Mouse (Mus musculus) forebrain, embryonic 13.5 days (tissue): ENCODE measurements around the gene Ptpn6. TPM values are rescaled to one million over a fixed set of nuclear protein-coding genes. Genes with fewer than 3 reads are reported as not detected.

Source experiments
- ATAC-seq: fragments of 200-750 bp; cut with Nextera tagmentation; 2 replicates; pipeline ENCODE4 v1.8.0; 2017
- H3K27ac ChIP-seq: fragments of 300-500 bp; sonication (generic); 2 replicates; pipeline ENCODE4 v1.5.1; 2015; ENCODE audit warnings: inconsistent platforms, mild to moderate bottlenecking, moderate library complexity
- H3K27me3 ChIP-seq: fragments of 300-500 bp; sonication (generic); 2 replicates; pipeline ENCODE4 v1.6.1; 2015; ENCODE audit warnings: mild to moderate bottlenecking, inconsistent platforms
- H3K36me3 ChIP-seq: fragments of 300-500 bp; sonication (generic); 2 replicates; pipeline ENCODE4 v1.6.1; 2015; ENCODE audit warnings: mild to moderate bottlenecking, inconsistent platforms; ENCODE audit not compliant: poor library complexity, severe bottlenecking
- H3K4me1 ChIP-seq: fragments of 300-500 bp; sonication (generic); 2 replicates; pipeline ENCODE4 v1.6.1; 2015; ENCODE audit warnings: inconsistent platforms
- H3K4me2 ChIP-seq: fragments of 300-500 bp; sonication (generic); 2 replicates; pipeline ENCODE4 v1.6.1; 2015; ENCODE audit warnings: inconsistent platforms, mild to moderate bottlenecking, moderate library complexity
- H3K4me3 ChIP-seq: fragments of 300-500 bp; sonication (generic); 2 replicates; pipeline ENCODE4 v1.5.1; 2015; ENCODE audit warnings: mild to moderate bottlenecking, inconsistent platforms
- H3K9ac ChIP-seq: fragments of 300-500 bp; sonication (generic); 2 replicates; pipeline ENCODE4 v1.6.1; 2015; ENCODE audit warnings: mild to moderate bottlenecking, inconsistent platforms
- H3K9me3 ChIP-seq: fragments of 300-500 bp; sonication (generic); replicated peaks from 2 replicates; pipeline ENCODE4 v1.6.1; 2016; ENCODE audit warnings: inconsistent platforms
- WGBS: fragments of 180-500 bp; shearing (Covaris S2); methylation state at CpG from one replicate; pipeline ENCODE4 v1.1.7; 2015; 5-methylcytosine and 5-hydroxymethylcytosine counted together
- polyA plus RNA-seq: library from polyadenylated mRNA; unstranded; fragments of >200 nt; fragmentation: Nextera tagmentation; extraction: Ambion mirVana; gene quantifications from 2 replicates; pipeline ENCODE4 v1.2.1, GENCODE M21; 2015

Gene Ptpn6
- polyA plus RNA-seq, 1 experiment from 2014 or later = 3.8 TPM

DNA sequence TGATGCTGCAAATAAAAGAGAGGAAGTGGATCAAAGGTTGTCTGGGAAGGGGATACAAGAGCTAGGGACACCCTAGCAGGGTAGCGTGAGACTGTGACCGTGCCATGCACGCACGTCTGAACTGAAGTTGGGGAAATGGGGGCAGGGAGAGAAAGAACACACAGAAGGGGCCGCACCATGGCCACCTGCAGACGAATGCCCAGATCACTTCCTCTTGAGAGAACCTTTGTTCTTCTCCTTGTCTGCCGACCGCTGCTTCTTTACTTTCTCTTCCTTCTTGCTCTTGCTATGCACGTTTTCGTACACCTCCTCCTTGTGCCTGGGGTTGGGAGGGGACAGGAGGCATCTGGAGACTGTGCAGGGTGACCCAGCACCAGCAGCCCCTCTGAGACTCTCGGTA lies 17.6 kb downstream of the Ptpn6 start:
- H3K4me1 ChIP-seq = no peaks in the 10 kb centered on the region; the same call in 1 of the 2 replicates
- H3K27ac ChIP-seq = no peak overlapping the region
- no peak overlapping the region for H3K4me2 ChIP-seq
- no peaks in the 10 kb centered on the region for H3K9me3 ChIP-seq
- WGBS = 61% methylated on average over 11 of the region's 11 CpGs
- no peak overlapping the region; the same call in 1 of the 2 replicates for H3K9ac ChIP-seq
- no peaks in the 10 kb centered on the region for H3K27me3 ChIP-seq
- H3K4me3 ChIP-seq = no peak overlapping the region
- no peak for ATAC-seq
- peaks cover 22% of the 10 kb centered on the region for H3K36me3 ChIP-seq

DNA sequence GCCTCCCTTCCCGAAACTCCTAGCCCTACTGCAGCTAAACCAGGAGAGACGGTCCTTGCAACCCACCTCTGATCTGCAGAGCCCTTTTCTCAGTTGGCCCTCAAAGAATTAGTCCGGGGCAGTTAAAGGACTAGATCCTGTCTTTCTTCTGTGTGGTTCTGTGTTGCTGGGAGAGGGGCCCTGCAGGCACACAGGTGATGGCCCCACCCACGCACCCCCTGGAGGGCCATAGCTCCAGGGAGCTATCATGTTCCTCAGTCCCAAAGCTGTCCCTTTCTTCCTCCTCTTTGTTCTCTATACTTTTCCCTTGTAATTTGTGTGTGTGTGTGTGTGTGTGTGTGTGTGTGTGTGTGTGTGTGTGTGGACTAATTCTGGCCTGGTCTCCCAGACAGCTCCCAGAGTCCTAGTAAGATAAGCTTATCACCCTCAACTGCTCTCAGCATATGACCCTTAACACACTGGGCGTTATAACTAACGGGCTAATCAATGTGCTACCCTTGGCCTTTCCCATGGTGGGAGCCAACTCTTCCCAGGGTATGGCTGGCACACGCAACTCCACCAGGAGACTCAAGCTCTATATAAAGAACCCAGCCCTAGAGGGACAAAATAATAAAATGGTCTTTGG lies 19.0 kb downstream of the Ptpn6 start:
- no peak for ATAC-seq
- WGBS = 71% methylated on average over 7 of the region's 7 CpGs
- Histone ChIP-seq H3K9me3 (no peaks in the 10 kb centered on the region), H3K27ac (no peak overlapping the region), H3K36me3 (peaks cover 36% of the 10 kb centered on the region), H3K4me1 (no peaks in the 10 kb centered on the region; the same call in 1 of the 2 replicates), H3K4me3 (no peak overlapping the region), H3K4me2 (no peak overlapping the region), H3K9ac (peak overlapping the region; percentile 13; the same call in 1 of the 2 replicates), H3K27me3 (no peaks in the 10 kb centered on the region)

DNA sequence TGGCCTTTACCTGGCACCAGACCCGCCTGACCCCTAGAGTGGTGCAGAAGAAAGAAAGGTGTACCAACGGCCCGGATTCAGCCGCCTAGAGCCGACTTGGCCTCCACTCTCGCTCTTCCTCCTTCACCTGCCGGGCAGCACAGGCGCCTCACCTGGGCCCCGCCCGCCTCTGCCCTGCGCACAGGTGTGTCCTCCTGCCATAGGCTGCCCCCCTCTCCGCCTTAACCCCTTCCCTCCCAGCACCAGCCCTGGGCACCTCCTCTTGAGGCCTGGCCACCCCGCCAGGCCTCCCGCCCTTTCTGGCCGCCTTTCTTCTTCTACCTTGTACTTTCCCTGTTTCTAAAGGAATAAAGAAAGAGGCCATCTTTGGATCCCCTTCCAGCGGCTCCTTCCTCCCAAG lies 19.8 kb downstream of the Ptpn6 start:
- ATAC-seq = no peak

DNA sequence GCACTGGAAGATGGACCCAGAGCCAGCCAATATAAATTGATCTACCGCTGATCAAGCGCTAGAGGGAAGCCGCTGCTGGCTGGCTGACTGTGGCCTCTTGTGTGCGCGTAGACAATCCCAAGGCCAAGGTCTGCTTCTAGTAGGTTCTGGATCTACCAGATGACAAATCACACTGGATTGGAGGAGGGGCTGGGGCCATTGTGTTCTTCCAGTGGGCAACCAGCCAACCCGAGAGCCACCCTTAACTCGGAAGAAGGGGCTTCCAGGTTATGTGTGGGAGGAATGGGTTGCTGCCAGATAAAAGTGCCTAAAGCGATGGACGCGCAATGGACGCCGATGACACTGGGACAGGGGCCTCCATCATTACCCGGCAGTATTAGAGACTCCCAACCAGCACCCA lies 20.5 kb downstream of the Ptpn6 start:
- no peak overlapping the region for H3K9ac ChIP-seq
- peaks cover 11% of the 10 kb centered on the region for H3K4me1 ChIP-seq
- H3K4me3 ChIP-seq = no peak overlapping the region
- 81% methylated on average over 13 of the region's 13 CpGs for WGBS
- no peak overlapping the region for H3K27ac ChIP-seq
- H3K9me3 ChIP-seq = no peaks in the 10 kb centered on the region
- no peak overlapping the region for H3K4me2 ChIP-seq
- H3K36me3 ChIP-seq = peaks cover 43% of the 10 kb centered on the region
- no peaks in the 10 kb centered on the region for H3K27me3 ChIP-seq
- ATAC-seq = no peak

More for the DNA sequence above, 19.8 kb downstream of the Ptpn6 start:
- no peak overlapping the region for H3K9ac ChIP-seq
- no peak overlapping the region for H3K27ac ChIP-seq
- no peaks in the 10 kb centered on the region for H3K9me3 ChIP-seq
- peaks cover 42% of the 10 kb centered on the region for H3K36me3 ChIP-seq
- no peaks in the 10 kb centered on the region for H3K27me3 ChIP-seq
- no peak overlapping the region for H3K4me3 ChIP-seq
- no peak overlapping the region for H3K4me2 ChIP-seq
- H3K4me1 ChIP-seq = peaks cover 4% of the 10 kb centered on the region
- 62% methylated on average over 15 of the region's 16 CpGs for WGBS

DNA sequence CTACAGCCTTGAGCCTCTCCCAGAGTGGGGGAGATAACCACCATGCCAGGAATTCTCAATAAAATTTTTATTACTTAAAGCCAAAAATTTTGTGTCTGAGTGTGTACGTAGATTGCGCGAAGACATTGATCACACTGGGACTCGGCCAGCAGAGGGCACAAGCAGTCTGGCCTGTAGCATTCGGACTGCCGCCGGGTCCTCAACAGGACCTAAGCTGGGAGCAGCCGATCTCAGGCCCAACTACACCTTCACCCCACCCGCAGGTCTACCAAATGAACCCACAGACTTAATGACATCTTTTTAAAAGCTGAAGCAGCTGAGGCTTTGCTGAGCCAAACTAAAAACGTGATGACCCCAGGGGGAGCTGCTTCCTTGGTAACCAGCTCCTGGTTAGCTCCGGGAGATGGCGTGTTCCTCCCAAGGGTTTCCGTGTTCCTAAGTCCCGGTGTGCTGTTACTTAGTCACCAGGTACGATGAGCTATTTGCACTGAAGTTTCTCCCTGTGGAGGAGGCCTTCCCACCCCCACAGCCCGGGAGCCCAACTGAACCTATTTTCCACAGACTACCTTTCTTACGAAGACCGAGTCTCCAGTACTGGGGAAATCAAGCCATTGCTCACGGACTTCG lies 21.5 kb downstream of the Ptpn6 start:
- H3K4me3 ChIP-seq = no peak overlapping the region
- no peaks in the 10 kb centered on the region for H3K9me3 ChIP-seq
- no peaks in the 10 kb centered on the region for H3K27me3 ChIP-seq
- ATAC-seq = no peak
- H3K36me3 ChIP-seq = peaks cover 43% of the 10 kb centered on the region
- peaks cover 15% of the 10 kb centered on the region for H3K4me1 ChIP-seq
- H3K9ac ChIP-seq = no peak overlapping the region
- H3K27ac ChIP-seq = no peak overlapping the region
- WGBS = 66% methylated on average over 20 of the region's 20 CpGs
- H3K4me2 ChIP-seq = no peak overlapping the region

DNA sequence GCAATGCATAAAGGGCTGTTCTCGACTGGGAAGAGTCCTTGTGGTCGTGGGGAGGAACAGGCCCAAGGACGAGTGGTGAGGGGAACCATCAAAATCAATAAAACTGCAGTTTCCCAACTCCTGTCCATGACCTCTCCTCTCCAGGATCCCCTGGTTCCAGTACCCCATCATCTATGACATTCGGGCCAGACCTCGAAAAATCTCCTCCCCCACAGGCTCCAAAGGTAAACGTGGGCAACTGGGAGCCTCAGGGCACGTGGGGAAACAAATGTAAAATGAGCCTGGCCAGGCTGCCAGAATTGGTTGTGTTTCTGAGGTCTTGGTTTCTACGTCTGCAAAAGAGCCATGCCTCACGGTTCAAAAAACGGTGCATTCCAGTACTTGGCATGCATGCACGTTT lies 25.6 kb downstream of the Ptpn6 start:
- Histone ChIP-seq H3K4me2 (peak overlapping the region; percentile 99), H3K4me1 (peaks cover 37% of the 10 kb centered on the region), H3K27me3 (no peaks in the 10 kb centered on the region), H3K27ac (peak overlapping the region; percentile 61; the same call in 1 of the 2 replicates), H3K4me3 (peak overlapping the region; percentile 98), H3K9ac (peak overlapping the region; percentile 94), H3K9me3 (no peaks in the 10 kb centered on the region), H3K36me3 (peaks cover 56% of the 10 kb centered on the region)
- WGBS = 22% methylated on average over 11 of the region's 11 CpGs
- no peak for ATAC-seq

DNA sequence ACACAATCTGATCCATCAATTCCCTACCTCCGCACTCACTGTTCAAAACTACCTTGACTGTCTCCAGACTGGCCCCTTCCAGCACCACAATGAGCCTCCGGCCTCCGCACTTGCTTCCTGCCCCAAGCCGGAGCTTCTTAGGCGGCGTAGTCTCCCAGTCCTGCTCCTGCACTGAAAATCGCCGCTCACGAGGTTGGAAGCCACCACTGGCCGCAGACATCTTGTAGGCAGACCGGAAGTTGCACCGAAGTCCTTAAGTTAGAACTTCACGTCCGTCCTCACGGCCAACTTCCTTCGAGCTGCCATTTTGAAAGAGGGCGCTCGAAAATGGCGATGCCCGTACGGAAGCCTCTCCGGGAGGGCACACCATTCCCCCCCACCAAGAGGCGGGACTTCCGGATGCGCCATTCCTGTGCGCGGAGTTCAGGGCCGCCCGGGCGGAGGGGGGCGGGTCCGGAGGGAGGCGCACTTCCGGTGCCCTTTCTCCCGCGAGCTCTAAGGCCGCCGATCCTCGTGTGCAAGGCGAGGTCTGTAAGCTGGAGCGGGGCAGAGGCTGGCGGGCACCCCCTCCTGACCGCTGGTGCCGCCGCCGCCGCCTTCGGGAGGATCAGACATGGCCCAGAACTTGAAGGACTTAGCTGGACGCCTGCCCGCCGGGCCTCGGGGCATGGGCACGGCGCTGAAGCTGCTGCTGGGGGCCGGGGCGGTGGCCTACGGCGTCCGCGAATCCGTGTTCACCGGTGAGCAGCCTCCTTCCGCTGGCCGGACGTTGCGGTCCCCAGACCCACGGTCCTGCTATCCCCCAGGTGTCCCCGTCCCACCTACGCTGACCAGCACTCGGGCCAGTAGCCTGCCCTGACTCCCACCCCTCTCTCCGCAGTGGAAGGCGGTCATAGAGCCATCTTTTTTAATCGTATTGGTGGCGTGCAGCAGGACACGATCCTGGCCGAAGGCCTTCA lies 26.4 kb downstream of the Ptpn6 start, which contains the start of the genes Emg1 and Phb2:
TSS of gene Emg1 (minus strand) at position 355 of the 959 bp plus-strand sequence.
TSS of gene Phb2 (plus strand) at position 513 of the 959 bp plus-strand sequence.
- no peaks in the 10 kb centered on the region for H3K9me3 ChIP-seq
- no peaks in the 10 kb centered on the region for H3K27me3 ChIP-seq
- peaks cover 56% of the 10 kb centered on the region for H3K36me3 ChIP-seq
- peak within 1 kb of the TSS; percentile 99 for H3K4me2 ChIP-seq
- peak within 1 kb of the TSS; percentile 98 for H3K4me3 ChIP-seq
- under 1% methylated on average over 75 of the region's 76 CpGs for WGBS
- peaks cover 37% of the 10 kb centered on the region for H3K4me1 ChIP-seq
- peak within 1 kb of the TSS; percentile 78 for H3K27ac ChIP-seq
- peak; percentile 97 for ATAC-seq
- H3K9ac ChIP-seq = peak within 1 kb of the TSS; percentile 94

DNA sequence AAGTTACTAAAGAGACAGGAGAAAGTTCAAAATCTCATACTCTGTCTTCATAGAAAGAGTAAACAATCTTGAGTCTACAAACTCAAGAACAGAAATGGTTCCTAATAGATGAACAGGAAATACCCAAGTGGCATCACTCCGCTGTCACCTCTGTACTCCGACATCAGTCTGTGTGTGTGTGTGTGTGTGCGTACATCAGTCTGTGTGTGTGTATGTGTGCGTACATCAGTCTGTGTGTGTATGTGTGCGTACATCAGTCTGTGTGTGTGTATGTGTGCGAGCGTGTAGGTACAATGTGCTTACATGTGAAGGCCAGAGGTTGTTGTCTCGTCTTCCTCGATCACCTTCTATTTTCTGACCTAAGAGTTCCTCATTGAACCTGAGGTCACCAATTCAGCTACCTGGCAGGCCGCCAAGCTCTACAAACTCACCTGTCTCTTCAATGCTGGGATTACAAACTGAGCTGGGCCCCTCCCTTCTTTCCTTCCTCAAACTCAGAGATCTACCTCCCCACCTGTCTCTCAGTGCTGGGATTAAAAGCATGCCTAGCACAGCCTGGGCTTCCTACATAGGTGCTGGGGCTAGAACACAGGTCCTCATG lies 30.1 kb downstream of the Ptpn6 start:
- Histone ChIP-seq H3K9me3 (no peaks in the 10 kb centered on the region), H3K27me3 (no peaks in the 10 kb centered on the region), H3K4me1 (peaks cover 31% of the 10 kb centered on the region), H3K36me3 (peaks cover 51% of the 10 kb centered on the region), H3K27ac (no peak overlapping the region), H3K4me2 (no peak overlapping the region), H3K9ac (no peak overlapping the region), H3K4me3 (no peak overlapping the region)
- no peak for ATAC-seq
- WGBS = 94% methylated on average over 10 of the region's 10 CpGs

DNA sequence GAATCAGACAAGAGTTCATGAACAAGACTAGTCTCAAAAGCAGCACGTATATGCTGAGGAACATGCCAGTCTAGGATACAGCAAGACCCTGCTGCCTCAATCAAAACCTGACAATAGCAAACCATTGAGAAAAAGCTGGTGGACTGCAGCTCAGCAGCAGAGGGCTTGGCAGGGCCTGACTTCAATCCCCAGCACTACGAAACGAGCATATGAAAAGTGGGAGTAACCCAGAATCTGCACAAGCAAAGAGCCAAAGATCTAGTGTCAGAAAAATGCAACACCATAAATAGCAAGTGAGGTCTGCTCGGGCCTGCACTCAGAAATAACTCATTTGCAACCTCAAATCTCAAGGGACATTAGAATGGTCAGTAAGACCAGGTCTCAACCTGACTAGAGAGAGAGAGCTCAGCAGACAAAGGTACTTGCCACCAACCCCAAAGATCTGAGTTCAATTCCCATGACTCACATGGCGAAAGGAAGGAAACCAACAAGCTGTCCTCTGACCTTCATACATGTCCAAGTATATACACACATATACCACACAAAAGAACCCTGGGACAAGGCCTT lies 32.4 kb downstream of the Ptpn6 start:
- H3K36me3 ChIP-seq = peaks cover 73% of the 10 kb centered on the region
- no peak overlapping the region for H3K9ac ChIP-seq
- no peak overlapping the region for H3K27ac ChIP-seq
- no peak for ATAC-seq
- H3K9me3 ChIP-seq = no peaks in the 10 kb centered on the region
- peaks cover 21% of the 10 kb centered on the region for H3K4me1 ChIP-seq
- no peaks in the 10 kb centered on the region for H3K27me3 ChIP-seq
- H3K4me3 ChIP-seq = no peak overlapping the region
- 90% methylated on average over 5 of the region's 5 CpGs for WGBS
- no peak overlapping the region for H3K4me2 ChIP-seq

DNA sequence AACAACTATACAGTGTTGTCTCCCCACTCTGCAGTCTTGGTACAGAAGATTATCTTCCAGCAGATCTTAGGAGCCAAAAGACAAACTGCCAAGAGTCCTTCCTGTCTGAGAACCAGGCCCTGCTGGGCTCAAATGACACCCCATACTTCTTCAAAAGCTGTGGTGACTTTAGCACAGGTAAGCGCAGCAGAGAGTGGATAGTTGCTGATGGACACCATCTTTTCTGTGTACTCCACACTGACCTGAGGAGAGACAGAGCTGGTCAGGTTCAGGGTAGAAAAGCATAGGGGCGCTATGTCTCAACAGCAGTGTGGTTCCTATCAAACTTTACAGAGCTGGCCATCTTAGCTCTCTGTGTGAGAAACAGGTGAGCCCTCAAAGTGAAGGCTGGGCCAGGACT lies 34.1 kb downstream of the Ptpn6 start:
- Histone ChIP-seq H3K36me3 (peaks cover 88% of the 10 kb centered on the region), H3K4me2 (no peak overlapping the region), H3K27ac (no peak overlapping the region), H3K9me3 (no peaks in the 10 kb centered on the region), H3K9ac (no peak overlapping the region), H3K4me3 (no peak overlapping the region), H3K4me1 (peaks cover 4% of the 10 kb centered on the region), H3K27me3 (no peaks in the 10 kb centered on the region)
- ATAC-seq = no peak
- 98% methylated on average over 2 of the region's 2 CpGs for WGBS

DNA sequence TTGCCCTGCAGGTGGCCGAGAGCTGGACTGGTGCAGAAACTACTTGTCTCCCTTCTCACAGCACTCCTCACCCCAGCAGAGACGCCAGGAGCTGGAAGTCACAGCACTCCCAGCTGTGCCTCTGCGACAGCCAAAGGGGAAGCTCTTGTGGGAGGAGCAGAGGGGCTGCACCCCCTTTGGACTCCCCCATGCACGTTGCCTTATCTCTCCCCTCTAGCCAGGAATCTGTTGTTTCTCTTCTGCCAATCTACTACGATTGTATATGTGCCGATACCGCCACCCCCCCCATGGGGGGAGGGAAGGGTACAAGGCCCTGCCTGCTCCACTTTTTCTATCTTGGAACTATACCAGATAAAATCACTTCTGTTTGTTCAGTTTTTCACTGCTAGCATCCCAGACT lies 34.7 kb downstream of the Ptpn6 start:
- Histone ChIP-seq H3K27me3 (no peaks in the 10 kb centered on the region), H3K9me3 (no peaks in the 10 kb centered on the region), H3K4me2 (no peak overlapping the region), H3K27ac (no peak overlapping the region), H3K4me3 (no peak overlapping the region), H3K9ac (no peak overlapping the region), H3K4me1 (no peaks in the 10 kb centered on the region), H3K36me3 (peaks cover 88% of the 10 kb centered on the region)
- 84% methylated on average over 7 of the region's 7 CpGs for WGBS
- ATAC-seq = no peak
